Mouse (Mus musculus): Measurements from ENCODE around the gene Camk2n1. TPM values are rescaled to one million over a fixed set of nuclear protein-coding genes. Genes with fewer than 3 reads are reported as not detected.

The Camk2n1 gene
- polyA plus RNA-seq, 1 experiment from 2014 or later: 0.99 TPM

- H3K36me3 ChIP-seq (ENCODE audit: control insufficient read depth, insufficient read depth, low read length): no peaks in the 10 kb centered on the region
- H3K4me3 ChIP-seq (ENCODE audit: low read depth, low read length): no peak overlapping the region
- ATAC-seq (ENCODE audit: insufficient number of reproducible peaks, low FRiP score, low TSS enrichment, low read depth): no peak
- H3K4me2 ChIP-seq (ENCODE audit: low read depth, severe bottlenecking): no peak overlapping the region
- peaks cover 30% of the 10 kb centered on the region for H3K27me3 ChIP-seq (ENCODE audit: control insufficient read depth, insufficient read depth, low read length)
- H3K9ac ChIP-seq (ENCODE audit: low read length): no peak overlapping the region
- no peak overlapping the region for H3K27ac ChIP-seq (replicated peaks; ENCODE audit: low read depth, low read length)
- 27% methylated on average over 15 of the region's 15 CpGs for WGBS
- DNase-seq (ENCODE audit: low spot score): no peak
- peaks cover 18% of the 10 kb centered on the region for H3K4me1 ChIP-seq (ENCODE audit: control insufficient read depth, insufficient read depth, low read length)
- no peaks in the 10 kb centered on the region for H3K9me3 ChIP-seq (ENCODE audit: control insufficient read depth, low read length)
Observed at GRCm38 (mm10) chr4:138452306-138453096, 1.6 kb upstream of the Camk2n1 start.

GRCm38 (mm10) chr4:138453097-138453752, 889 bp upstream of the Camk2n1 start:
- H3K4me1 ChIP-seq (ENCODE audit: control insufficient read depth, insufficient read depth, low read length): peaks cover 15% of the 10 kb centered on the region
- peak; percentile 42; the same call in 1 of the 2 replicates for ATAC-seq (ENCODE audit: insufficient number of reproducible peaks, low FRiP score, low TSS enrichment, low read depth)
- peak overlapping the region; percentile 30; the same call in 1 of the 2 replicates for H3K27ac ChIP-seq (replicated peaks; ENCODE audit: low read depth, low read length)
- DNase-seq (ENCODE audit: low spot score): peak; percentile 69
- H3K4me2 ChIP-seq (ENCODE audit: low read depth, severe bottlenecking): peak overlapping the region; percentile 97
- H3K4me3 ChIP-seq (ENCODE audit: low read depth, low read length): peak overlapping the region; percentile 64
- 2% methylated on average over 19 of the region's 19 CpGs for WGBS
- no peaks in the 10 kb centered on the region for H3K9me3 ChIP-seq (ENCODE audit: control insufficient read depth, low read length)
- no peaks in the 10 kb centered on the region for H3K36me3 ChIP-seq (ENCODE audit: control insufficient read depth, insufficient read depth, low read length)
- H3K27me3 ChIP-seq (ENCODE audit: control insufficient read depth, insufficient read depth, low read length): peaks cover 30% of the 10 kb centered on the region
- peak overlapping the region; percentile 45 for H3K9ac ChIP-seq (ENCODE audit: low read length)

- peak overlapping the region; percentile 97 for H3K4me2 ChIP-seq (ENCODE audit: low read depth, severe bottlenecking)
- peak overlapping the region; percentile 77 for H3K9ac ChIP-seq (ENCODE audit: low read length)
- ATAC-seq (ENCODE audit: insufficient number of reproducible peaks, low FRiP score, low TSS enrichment, low read depth) (peak; percentile 6; the same call in 1 of the 2 replicates), DNase-seq (ENCODE audit: low spot score) (peak; percentile 74)
- H3K27ac ChIP-seq (replicated peaks; ENCODE audit: low read depth, low read length): no peak overlapping the region
- H3K4me3 ChIP-seq (ENCODE audit: low read depth, low read length): peak overlapping the region; percentile 64
- WGBS: under 1% methylated on average over 39 of the region's 78 CpGs
- peaks cover 15% of the 10 kb centered on the region for H3K4me1 ChIP-seq (ENCODE audit: control insufficient read depth, insufficient read depth, low read length)
- no peaks in the 10 kb centered on the region for H3K36me3 ChIP-seq (ENCODE audit: control insufficient read depth, insufficient read depth, low read length)
- H3K27me3 ChIP-seq (ENCODE audit: control insufficient read depth, insufficient read depth, low read length): peaks cover 33% of the 10 kb centered on the region
- H3K9me3 ChIP-seq (ENCODE audit: control insufficient read depth, low read length): no peaks in the 10 kb centered on the region
Observed at GRCm38 (mm10) chr4:138454571-138455140, 542 bp downstream of the Camk2n1 start.

- Histone ChIP-seq H3K36me3 (ENCODE audit: control insufficient read depth, insufficient read depth, low read length) (no peaks in the 10 kb centered on the region), H3K4me3 (ENCODE audit: low read depth, low read length) (peak overlapping the region; percentile 64), H3K9ac (ENCODE audit: low read length) (peak overlapping the region; percentile 77), H3K9me3 (ENCODE audit: control insufficient read depth, low read length) (no peaks in the 10 kb centered on the region), H3K4me1 (ENCODE audit: control insufficient read depth, insufficient read depth, low read length) (peaks cover 15% of the 10 kb centered on the region), H3K27ac (replicated peaks; ENCODE audit: low read depth, low read length) (no peak overlapping the region), H3K4me2 (ENCODE audit: low read depth, severe bottlenecking) (peak overlapping the region; percentile 97), H3K27me3 (ENCODE audit: control insufficient read depth, insufficient read depth, low read length) (peaks cover 33% of the 10 kb centered on the region)
- under 1% methylated on average over 51 of the region's 58 CpGs for WGBS
- ATAC-seq (ENCODE audit: insufficient number of reproducible peaks, low FRiP score, low TSS enrichment, low read depth) (peak; percentile 44; the same call in 1 of the 2 replicates), DNase-seq (ENCODE audit: low spot score) (peak; percentile 65)
Observed at GRCm38 (mm10) chr4:138455141-138455955, 1.2 kb downstream of the Camk2n1 start.

GRCm38 (mm10) chr4:138455956-138456341, 1.8 kb downstream of the Camk2n1 start:
- Histone ChIP-seq H3K4me1 (ENCODE audit: control insufficient read depth, insufficient read depth, low read length) (peaks cover 15% of the 10 kb centered on the region), H3K4me2 (ENCODE audit: low read depth, severe bottlenecking) (peak overlapping the region; percentile 97), H3K9me3 (ENCODE audit: control insufficient read depth, low read length) (no peaks in the 10 kb centered on the region), H3K4me3 (ENCODE audit: low read depth, low read length) (peak overlapping the region; percentile 64), H3K27ac (replicated peaks; ENCODE audit: low read depth, low read length) (no peak overlapping the region), H3K27me3 (ENCODE audit: control insufficient read depth, insufficient read depth, low read length) (peaks cover 33% of the 10 kb centered on the region), H3K36me3 (ENCODE audit: control insufficient read depth, insufficient read depth, low read length) (no peaks in the 10 kb centered on the region), H3K9ac (ENCODE audit: low read length) (peak overlapping the region; percentile 9; the same call in 1 of the 2 replicates)
- DNase-seq (ENCODE audit: low spot score): peak; percentile 41
- under 1% methylated on average over 17 of the region's 17 CpGs for WGBS
- ATAC-seq (ENCODE audit: insufficient number of reproducible peaks, low FRiP score, low TSS enrichment, low read depth): no peak

- Histone ChIP-seq H3K4me2 (ENCODE audit: low read depth, severe bottlenecking) (peak overlapping the region; percentile 97), H3K4me3 (ENCODE audit: low read depth, low read length) (peak overlapping the region; percentile 64), H3K36me3 (ENCODE audit: control insufficient read depth, insufficient read depth, low read length) (no peaks in the 10 kb centered on the region), H3K27me3 (ENCODE audit: control insufficient read depth, insufficient read depth, low read length) (peaks cover 33% of the 10 kb centered on the region), H3K27ac (replicated peaks; ENCODE audit: low read depth, low read length) (no peak overlapping the region), H3K9ac (ENCODE audit: low read length) (no peak overlapping the region), H3K9me3 (ENCODE audit: control insufficient read depth, low read length) (no peaks in the 10 kb centered on the region), H3K4me1 (ENCODE audit: control insufficient read depth, insufficient read depth, low read length) (peaks cover 15% of the 10 kb centered on the region)
- DNase-seq (ENCODE audit: low spot score) (no peak), ATAC-seq (ENCODE audit: insufficient number of reproducible peaks, low FRiP score, low TSS enrichment, low read depth) (no peak)
- WGBS: 5% methylated on average over 5 of the region's 8 CpGs
Observed at GRCm38 (mm10) chr4:138456536-138456935, 2.4 kb downstream of the Camk2n1 start.

GRCm38 (mm10) chr4:138457091-138457490, 3.0 kb downstream of the Camk2n1 start:
- 48% methylated on average over 4 of the region's 4 CpGs for WGBS
- H3K27ac ChIP-seq (replicated peaks; ENCODE audit: low read depth, low read length): no peak overlapping the region
- DNase-seq (ENCODE audit: low spot score) (no peak), ATAC-seq (ENCODE audit: insufficient number of reproducible peaks, low FRiP score, low TSS enrichment, low read depth) (no peak)
- no peak overlapping the region for H3K9ac ChIP-seq (ENCODE audit: low read length)
- H3K4me1 ChIP-seq (ENCODE audit: control insufficient read depth, insufficient read depth, low read length): peaks cover 15% of the 10 kb centered on the region
- H3K36me3 ChIP-seq (ENCODE audit: control insufficient read depth, insufficient read depth, low read length): no peaks in the 10 kb centered on the region
- no peak overlapping the region for H3K4me3 ChIP-seq (ENCODE audit: low read depth, low read length)
- H3K4me2 ChIP-seq (ENCODE audit: low read depth, severe bottlenecking): no peak overlapping the region
- H3K9me3 ChIP-seq (ENCODE audit: control insufficient read depth, low read length): no peaks in the 10 kb centered on the region
- H3K27me3 ChIP-seq (ENCODE audit: control insufficient read depth, insufficient read depth, low read length): peaks cover 30% of the 10 kb centered on the region

- H3K4me1 ChIP-seq (ENCODE audit: control insufficient read depth, insufficient read depth, low read length): peaks cover 16% of the 10 kb centered on the region
- no peak overlapping the region for H3K4me3 ChIP-seq (ENCODE audit: low read depth, low read length)
- no peak for ATAC-seq (ENCODE audit: insufficient number of reproducible peaks, low FRiP score, low TSS enrichment, low read depth)
- no peak overlapping the region for H3K9ac ChIP-seq (ENCODE audit: low read length)
- WGBS: 75% methylated on average over 7 of the region's 7 CpGs
- H3K27me3 ChIP-seq (ENCODE audit: control insufficient read depth, insufficient read depth, low read length): peaks cover 24% of the 10 kb centered on the region
- no peaks in the 10 kb centered on the region for H3K36me3 ChIP-seq (ENCODE audit: control insufficient read depth, insufficient read depth, low read length)
- no peak overlapping the region for H3K4me2 ChIP-seq (ENCODE audit: low read depth, severe bottlenecking)
- H3K27ac ChIP-seq (replicated peaks; ENCODE audit: low read depth, low read length): no peak overlapping the region
- no peak for DNase-seq (ENCODE audit: low spot score)
- no peaks in the 10 kb centered on the region for H3K9me3 ChIP-seq (ENCODE audit: control insufficient read depth, low read length)
Observed at GRCm38 (mm10) chr4:138458171-138458570, 4.1 kb downstream of the Camk2n1 start.

All from limb, embryonic 11.5 days (tissue).